Mouse (Mus musculus): ENCODE data around the gene Wipi1. TPM values are rescaled to one million over a fixed set of nuclear protein-coding genes. Genes with fewer than 3 reads are reported as not detected.
A peak's percentile ranks its signal among the peaks of the same experiment; 100 is the strongest.

Wipi1 gene
- polyA plus RNA-seq, 1 experiment from 2014 or later, result 36.7 TPM

GRCm38 (mm10) chr11:109563708-109564107 is 48.1 kb downstream of the Wipi1 start:
- ChIA-PET POLR2A (interaction anchor here (0.6 kb wide), 1 partner anchor 127 kb away, joined by 3 read pairs; no protein-coding TSS in a partner anchor), CTCF (no interaction called here)
- in situ Hi-C loops (cut with MboI; ENCODE audit: low pct_unique_long_range_greater_than_20kb), result no loop called here
- no peak for TF ChIP-seq CTCF (IDR thresholded peaks at IDR 0.05)
- H3K27me3 ChIP-seq, result no peaks in the 10 kb centered on the region
- DNase-seq (ENCODE audit: low read depth, low spot score) (no peak), ATAC-seq (no peak)

GRCm38 (mm10) chr11:109561445-109561844 is 50.3 kb downstream of the Wipi1 start:
- CTCF ChIA-PET, result interaction anchor here (1.4 kb wide), 1 partner anchor 20 kb away, joined by 3 read pairs; no protein-coding TSS in a partner anchor
- ATAC-seq, result no peak
- POLR2A ChIA-PET, result interaction anchor here (0.6 to 1.2 kb wide), 2 partner anchors 11 to 15 kb away, joined by 3 read pairs; no protein-coding TSS in a partner anchor
- in situ Hi-C loops (cut with MboI; ENCODE audit: low pct_unique_long_range_greater_than_20kb), result no loop called here
- no peak for DNase-seq (ENCODE audit: low read depth, low spot score)
- H3K27me3 ChIP-seq, result no peaks in the 10 kb centered on the region
- no peak for TF ChIP-seq CTCF (IDR thresholded peaks at IDR 0.05)

GRCm38 (mm10) chr11:109560793-109561257 is 50.9 kb downstream of the Wipi1 start:
- ChIA-PET CTCF (interaction anchor here (0.9 to 1.4 kb wide), 2 partner anchors 19 to 90 kb away, joined by 3 read pairs; no protein-coding TSS in a partner anchor), POLR2A (interaction anchor here (0.6 kb wide), 1 partner anchor 12 kb away, joined by 3 read pairs; no protein-coding TSS in a partner anchor)
- in situ Hi-C loops (cut with MboI; ENCODE audit: low pct_unique_long_range_greater_than_20kb), result no loop called here
- peak; percentile 67 for TF ChIP-seq CTCF (IDR thresholded peaks at IDR 0.05)
- peak; percentile 26 for ATAC-seq
- no peak for DNase-seq (ENCODE audit: low read depth, low spot score)
- no peaks in the 10 kb centered on the region for H3K27me3 ChIP-seq

GRCm38 (mm10) chr11:109559241-109559640 is 52.5 kb downstream of the Wipi1 start:
- no peaks in the 10 kb centered on the region for H3K27me3 ChIP-seq
- DNase-seq (ENCODE audit: low read depth, low spot score) (no peak), ATAC-seq (no peak)
- POLR2A ChIA-PET, result no interaction called here
- no peak for TF ChIP-seq CTCF (IDR thresholded peaks at IDR 0.05)
- in situ Hi-C loops (cut with MboI; ENCODE audit: low pct_unique_long_range_greater_than_20kb), result no loop called here
- CTCF ChIA-PET, result interaction anchor here (1.4 kb wide), 1 partner anchor 108 kb away, joined by 3 read pairs; no protein-coding TSS in a partner anchor

- ATAC-seq, result no peak
- no peak for TF ChIP-seq CTCF (IDR thresholded peaks at IDR 0.05)
- no peaks in the 10 kb centered on the region for H3K27me3 ChIP-seq
- DNase-seq (ENCODE audit: low read depth, low spot score), result no peak
- in situ Hi-C loops (cut with MboI; ENCODE audit: low pct_unique_long_range_greater_than_20kb), result no loop called here
- ChIA-PET CTCF (interaction anchor here (1.3 to 1.5 kb wide), 2 partner anchors 14 to 28 kb away, joined by 3 to 4 read pairs; no protein-coding TSS in a partner anchor), POLR2A (interaction anchor here (0.8 kb wide), 1 partner anchor 16 kb away, joined by 3 read pairs; no protein-coding TSS in a partner anchor)
Measured at GRCm38 (mm10) chr11:109557419-109557818, 54.3 kb downstream of the Wipi1 start.

GRCm38 (mm10) chr11:109556130-109556529 is 55.6 kb downstream of the Wipi1 start:
- DNase-seq (ENCODE audit: low read depth, low spot score) (no peak), ATAC-seq (no peak)
- no peaks in the 10 kb centered on the region for H3K27me3 ChIP-seq
- ChIA-PET CTCF (no interaction called here), POLR2A (no interaction called here)
- in situ Hi-C loops (cut with MboI; ENCODE audit: low pct_unique_long_range_greater_than_20kb), result no loop called here
- no peak for TF ChIP-seq CTCF (IDR thresholded peaks at IDR 0.05)

GRCm38 (mm10) chr11:109554443-109554842 is 57.3 kb downstream of the Wipi1 start:
- in situ Hi-C loops (cut with MboI; ENCODE audit: low pct_unique_long_range_greater_than_20kb), result no loop called here
- DNase-seq (ENCODE audit: low read depth, low spot score) (no peak), ATAC-seq (no peak)
- ChIA-PET CTCF (no interaction called here), POLR2A (no interaction called here)
- no peaks in the 10 kb centered on the region for H3K27me3 ChIP-seq
- TF ChIP-seq CTCF (IDR thresholded peaks at IDR 0.05), result no peak

GRCm38 (mm10) chr11:109553921-109554320 is 57.8 kb downstream of the Wipi1 start:
- ChIA-PET CTCF (no interaction called here), POLR2A (no interaction called here)
- ATAC-seq (no peak), DNase-seq (ENCODE audit: low read depth, low spot score) (no peak)
- no peaks in the 10 kb centered on the region for H3K27me3 ChIP-seq
- no peak for TF ChIP-seq CTCF (IDR thresholded peaks at IDR 0.05)
- in situ Hi-C loops (cut with MboI; ENCODE audit: low pct_unique_long_range_greater_than_20kb), result no loop called here

- no peak for ATAC-seq
- no peak for DNase-seq (ENCODE audit: low read depth, low spot score)
- in situ Hi-C loops (cut with MboI; ENCODE audit: low pct_unique_long_range_greater_than_20kb), result no loop called here
- no peaks in the 10 kb centered on the region for H3K27me3 ChIP-seq
- TF ChIP-seq CTCF (IDR thresholded peaks at IDR 0.05), result no peak
- CTCF ChIA-PET, result no interaction called here
- POLR2A ChIA-PET, result no interaction called here
Measured at GRCm38 (mm10) chr11:109549599-109550290, 62.0 kb downstream of the Wipi1 start.

- ATAC-seq, result no peak
- CTCF ChIA-PET, result no interaction called here
Measured at GRCm38 (mm10) chr11:109547652-109548051, 64.1 kb downstream of the Wipi1 start.

GRCm38 (mm10) chr11:109546305-109547001 is 65.3 kb downstream of the Wipi1 start:
- in situ Hi-C loops (cut with MboI; ENCODE audit: low pct_unique_long_range_greater_than_20kb), result no loop called here
- H3K27me3 ChIP-seq, result no peaks in the 10 kb centered on the region
- DNase-seq (ENCODE audit: low read depth, low spot score) (no peak), ATAC-seq (no peak)
- CTCF ChIA-PET, result interaction anchor here (1.0 to 1.2 kb wide), 2 partner anchors 10 to 29 kb away, joined by 3 to 4 read pairs; no protein-coding TSS in a partner anchor
- TF ChIP-seq CTCF (IDR thresholded peaks at IDR 0.05), result no peak
- POLR2A ChIA-PET, result interaction anchor here (1.0 kb wide), 2 partner anchors 16 to 78 kb away, joined by 3 read pairs; no protein-coding TSS in a partner anchor

More at GRCm38 (mm10) chr11:109547652-109548051, 64.1 kb downstream of the Wipi1 start:
- H3K27me3 ChIP-seq, result no peaks in the 10 kb centered on the region
- DNase-seq (ENCODE audit: low read depth, low spot score), result no peak
- POLR2A ChIA-PET, result no interaction called here
- in situ Hi-C loops (cut with MboI; ENCODE audit: low pct_unique_long_range_greater_than_20kb), result no loop called here
- TF ChIP-seq CTCF (IDR thresholded peaks at IDR 0.05), result no peak

Measured in Patski (cell line).